ENCODE assay signal across 8 mouse cellular contexts in the genomic region with DNA sequence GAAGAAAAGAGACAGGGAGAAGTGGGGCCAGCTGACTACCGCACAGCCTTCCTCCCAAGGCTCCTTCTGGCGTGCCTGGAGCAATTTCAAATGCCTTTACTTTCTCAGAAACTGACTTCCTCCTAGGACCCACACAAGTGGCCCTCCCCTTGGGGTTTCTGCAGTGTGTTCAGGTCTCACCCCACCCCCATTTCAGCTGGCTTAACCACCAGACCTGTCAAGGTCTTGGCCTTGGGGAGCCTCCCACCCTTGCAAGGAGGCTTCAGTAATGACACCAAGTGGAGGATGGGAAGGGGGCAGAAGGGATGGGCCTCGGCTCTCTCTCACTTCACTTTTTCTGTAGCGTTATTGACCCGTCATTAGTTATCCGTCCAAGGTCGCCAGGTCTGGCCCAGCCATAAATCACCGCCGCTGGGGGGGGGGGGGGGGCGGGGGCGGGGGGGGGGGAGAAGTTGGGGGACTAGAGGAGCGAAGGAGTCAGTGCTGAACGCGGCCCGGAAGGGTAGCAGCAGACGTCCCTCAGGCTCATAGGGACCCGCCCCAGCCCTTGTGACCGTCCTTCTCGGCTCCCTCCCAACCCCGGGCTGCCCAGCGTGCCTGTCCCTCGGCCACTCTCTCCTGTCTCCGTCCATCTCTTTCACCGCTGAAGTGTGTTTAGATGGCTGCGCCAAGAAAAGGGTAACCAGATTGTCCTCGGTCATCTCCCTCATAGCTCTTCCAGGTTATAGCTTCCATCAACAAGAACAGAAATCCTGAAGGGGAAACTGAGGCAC. TPM values are rescaled to one million over a fixed set of nuclear protein-coding genes. Genes with fewer than 3 reads are reported as not detected.
DNase-seq lines count a peak whose midpoint lies in the region; ATAC-seq and TF ChIP-seq lines count a peak whose summit lies in the region.

No protein-coding gene starts in this region.

- H3K4me2 ChIP-seq in CH12.LX (ENCODE audit: insufficient read depth, low read depth, poor library complexity, severe bottlenecking) = peak overlapping the region; percentile 78
- peak overlapping the region; percentile 87 for H3K4me2 ChIP-seq in embryonic facial prominence, embryonic 14.5 days (ENCODE audit: low read depth, low read length)
- peak overlapping the region; percentile 87 for H3K4me2 ChIP-seq in intestine, embryonic 14.5 days (ENCODE audit: low read length)

- H3K4me3 ChIP-seq in CH12.LX (replicated peaks in 1 of 3; ENCODE audit: low read depth in 2 of 3, low read length in 2 of 3, poor library complexity in 1 of 3) = peak overlapping the region in 2 of 3 experiments; percentile 33
- H3K4me3 ChIP-seq in embryonic facial prominence, embryonic 14.5 days (ENCODE audit: low read depth, low read length) = peak overlapping the region; percentile 39
- H3K4me3 ChIP-seq in intestine, embryonic 14.5 days (ENCODE audit: low read depth, low read length) = peak overlapping the region; percentile 31
- peak overlapping the region; percentile 50 for H3K4me3 ChIP-seq in midbrain, embryonic 10.5 days

- H3K27ac ChIP-seq in CH12.LX (ENCODE audit: insufficient read depth, low read depth) = no peak overlapping the region
- no peak overlapping the region for H3K27ac ChIP-seq in embryonic facial prominence, embryonic 14.5 days (replicated peaks; ENCODE audit: low read depth, low read length)
- no peak overlapping the region for H3K27ac ChIP-seq in intestine, embryonic 14.5 days (ENCODE audit: low read depth)
- no peak overlapping the region for H3K27ac ChIP-seq in midbrain, embryonic 10.5 days (replicated peaks)

- peaks cover 4% of the 10 kb centered on the region for H3K9me3 ChIP-seq in CH12.LX (replicated peaks; ENCODE audit: low read length)
- H3K9me3 ChIP-seq in embryonic facial prominence, embryonic 14.5 days (ENCODE audit: control insufficient read depth, low read length) = no peaks in the 10 kb centered on the region
- no peaks in the 10 kb centered on the region for H3K9me3 ChIP-seq in intestine, embryonic 14.5 days (ENCODE audit: control insufficient read depth, low read length)
- no peaks in the 10 kb centered on the region for H3K9me3 ChIP-seq in midbrain, embryonic 10.5 days (replicated peaks)

- dilution Hi-C loops in CH12.LX (cut with MboI; ENCODE audit: extremely low pct_ligation_motif_present, extremely low pct_unique_long_range_greater_than_20kb, low sequenced_read_pairs) = no loop called here

- peaks cover 47% of the 10 kb centered on the region for H3K27me3 ChIP-seq in CH12.LX (replicated peaks)
- peaks cover 36% of the 10 kb centered on the region for H3K27me3 ChIP-seq in embryonic facial prominence, embryonic 14.5 days (replicated peaks; ENCODE audit: control insufficient read depth, insufficient read depth, low read length)
- H3K27me3 ChIP-seq in intestine, embryonic 14.5 days (replicated peaks; ENCODE audit: control insufficient read depth, insufficient read depth, low read length) = peaks cover 43% of the 10 kb centered on the region
- peaks cover 100% of the 10 kb centered on the region for H3K27me3 ChIP-seq in midbrain, embryonic 10.5 days (ENCODE audit: low read depth, poor library complexity, severe bottlenecking)

- TF ChIP-seq EP300 in CH12.LX (IDR thresholded peaks at IDR 0.05; ENCODE audit: low read length) = no peak

- no peaks in the 10 kb centered on the region for H3K79me2 ChIP-seq in CH12.LX (replicated peaks; ENCODE audit: control insufficient read depth, extremely low read depth, insufficient read depth, poor library complexity, severe bottlenecking)

- no peak for ATAC-seq in embryonic facial prominence, embryonic 14.5 days (ENCODE audit: low read depth)
- ATAC-seq in intestine, embryonic 14.5 days (replicated peaks; ENCODE audit: low FRiP score, low TSS enrichment, low read depth) = no peak; the same call in 1 of the 2 replicates

- in situ Hi-C loops in CH12.LX (cut with MboI; ENCODE audit: low pct_ligation_motif_present, low pct_unique_long_range_greater_than_20kb, low sequenced_read_pairs) = no loop called here

- no peak for TF ChIP-seq POLR2A in CH12.LX (IDR thresholded peaks at IDR 0.05; ENCODE audit: low read depth, low read length)

- peak; percentile 37 to 51 for DNase-seq in cerebellum, postnatal 14 days
- DNase-seq in cerebellum, postnatal 4 days (ENCODE audit: low spot score in 2 of 2) = no peak
- DNase-seq in CH12.LX (ENCODE audit: extremely low read depth) = peak; percentile 57
- no peak for DNase-seq in embryonic facial prominence, embryonic 14.5 days (ENCODE audit: low spot score)
- DNase-seq in intestine, embryonic 14.5 days (ENCODE audit: low spot score) = peak; percentile 63
- no peak for DNase-seq in midbrain, embryonic 10.5 days (ENCODE audit: low spot score)
- DNase-seq in testis, postnatal 10 days (ENCODE audit: low spot score) = peak; percentile 64
- no peak for DNase-seq in right cerebral cortex, postnatal 36 days (ENCODE audit: low spot score in 2 of 2)

- peaks cover 6 to 36% of the 10 kb centered on the region in 2 experiments for H3K4me1 ChIP-seq in CH12.LX (ENCODE audit: control insufficient read depth in 1 of 2, insufficient read depth in 2 of 2)
- H3K4me1 ChIP-seq in embryonic facial prominence, embryonic 14.5 days (ENCODE audit: control insufficient read depth, insufficient read depth, low read length) = 0 out of 2 replicates have a peak, but pooled peaks cover 4% of the 10 kb centered on the region
- H3K4me1 ChIP-seq in intestine, embryonic 14.5 days (replicated peaks; ENCODE audit: control insufficient read depth, insufficient read depth, low read length) = peaks cover 9% of the 10 kb centered on the region; the same call in 1 of the 2 replicates
- peaks cover 41% of the 10 kb centered on the region for H3K4me1 ChIP-seq in midbrain, embryonic 10.5 days

- no peaks in the 10 kb centered on the region for H3K36me3 ChIP-seq in CH12.LX (replicated peaks in 1 of 2; ENCODE audit: control insufficient read depth in 1 of 2, insufficient read depth in 1 of 2, low read length in 1 of 2)
- H3K36me3 ChIP-seq in embryonic facial prominence, embryonic 14.5 days (ENCODE audit: control insufficient read depth, insufficient read depth, low read length) = no peaks in the 10 kb centered on the region
- H3K36me3 ChIP-seq in intestine, embryonic 14.5 days (ENCODE audit: control insufficient read depth, insufficient read depth, low read length) = no peaks in the 10 kb centered on the region
- H3K36me3 ChIP-seq in midbrain, embryonic 10.5 days = no peaks in the 10 kb centered on the region

- H3K9ac ChIP-seq in CH12.LX (ENCODE audit: insufficient read depth, low read depth) = no peak overlapping the region
- H3K9ac ChIP-seq in embryonic facial prominence, embryonic 14.5 days (ENCODE audit: low read depth, low read length) = peak overlapping the region; percentile 49
- 0 out of 2 replicates have a peak overlapping the region, but pooled peaks have one; percentile 14 for H3K9ac ChIP-seq in intestine, embryonic 14.5 days (ENCODE audit: low read length)

- 0% methylated on average over 13 of the region's 26 CpGs for WGBS in embryonic facial prominence, embryonic 14.5 days
- under 1% methylated on average over 19 of the region's 26 CpGs for WGBS in intestine, embryonic 14.5 days
- under 1% methylated on average over 23 of the region's 26 CpGs for WGBS in midbrain, embryonic 10.5 days

- no peak for TF ChIP-seq RAD21 in CH12.LX (IDR thresholded peaks at IDR 0.05; ENCODE audit: low read depth, low read length)

- no peak for TF ChIP-seq CTCF in CH12.LX (conservative IDR thresholded peaks at IDR 0.05 in 1 of 2, IDR thresholded peaks at IDR 0.05 in 1 of 2; ENCODE audit: low read depth in 2 of 2, low read length in 2 of 2)

TF ChIP-seq in CH12.LX, 34 proteins besides CTCF, POLR2A, EP300 and RAD21:
- TF ChIP-seq ETS1 (conservative IDR thresholded peaks at IDR 0.05; ENCODE audit: low read depth, low read length) (0 out of 2 replicates have a peak, but pooled peaks have one; percentile 11), MEF2A (IDR thresholded peaks at IDR 0.05; ENCODE audit: borderline replicate concordance, low read depth, low read length) (no peak)
TF ChIP-seq in CH12.LX: peak in this region for 1.

RNA-seq across cellular contexts. Expression of gene Poll, which starts 16.0 kb away (rescaled TPM):
- total RNA-seq in CH12.LX (2012; rRNA removed) (21.0 and 24.6 TPM in 2 replicates), CH12.LX (2014; rRNA removed) (18.9 and 19.1 TPM in 2 replicates)
- 14.0 and 16.5 TPM in 2 replicates for polyA plus RNA-seq in CH12.LX (2012; ENCODE audit: insufficient read length, low read depth)
- 11.1 and 12.2 TPM in 2 replicates for polyA plus RNA-seq in embryonic facial prominence, embryonic 14.5 days (2014; fragmentation: Nextera tagmentation; extraction: Ambion mirVana)
- 13.5 and 14.3 TPM in 2 replicates for polyA plus RNA-seq in intestine, embryonic 14.5 days (2014; fragmentation: Nextera tagmentation; extraction: Ambion mirVana)
- polyA plus RNA-seq in midbrain, embryonic 10.5 days (2016; fragmentation: Nextera tagmentation; extraction: Ambion mirVana) = 22.3 and 23.0 TPM in 2 replicates

RNA-seq across cellular contexts. Expression of gene Gm17018, which starts 16.1 kb away (rescaled TPM):
- 30.3 and 34.4 TPM in 2 replicates for total RNA-seq in CH12.LX (2012; rRNA removed)
- 18.5 and 19.9 TPM in 2 replicates for total RNA-seq in CH12.LX (2014; rRNA removed)
- polyA plus RNA-seq in CH12.LX (2012; ENCODE audit: insufficient read length, low read depth) = 40.4 and 54.8 TPM in 2 replicates
- 40.9 and 44.8 TPM in 2 replicates for polyA plus RNA-seq in embryonic facial prominence, embryonic 14.5 days (2014; fragmentation: Nextera tagmentation; extraction: Ambion mirVana)
- polyA plus RNA-seq in intestine, embryonic 14.5 days (2014; fragmentation: Nextera tagmentation; extraction: Ambion mirVana) = 41.8 and 44.0 TPM in 2 replicates
- 47.2 and 47.9 TPM in 2 replicates for polyA plus RNA-seq in midbrain, embryonic 10.5 days (2016; fragmentation: Nextera tagmentation; extraction: Ambion mirVana)

Comparison
In these comparisons a context has a peak if more than half of its experiments do, and no peak if none do; other contexts are left out.
1. DNase-seq: peak in cerebellum, postnatal 14 days (2 of 2), CH12.LX (single experiment), intestine, embryonic 14.5 days (single experiment) and testis, postnatal 10 days (single experiment); none in cerebellum, postnatal 4 days (0 of 2), embryonic facial prominence, embryonic 14.5 days (single experiment), midbrain, embryonic 10.5 days (single experiment) and right cerebral cortex, postnatal 36 days (0 of 2).
2. Peak in every context shown above with its lines, with median percentiles within 50 percentile points of each other: H3K4me2 ChIP-seq and H3K4me3 ChIP-seq.